Mouse (Mus musculus) inflammation-experienced regulatory T-cells, adult 6 months (primary cell): Measurements from ENCODE around the gene Zfp850. TPM values are rescaled to one million over a fixed set of nuclear protein-coding genes. Genes with fewer than 3 reads are reported as not detected.
"Not testable (repeated sequence)": the region's sequence is repeated elsewhere in the genome, so short reads cannot be mapped to it uniquely, and the experiment has no call there.

Experiments
- ATAC-seq: one replicate; pipeline ENCODE4 v1.8.0; 2017
- polyA plus RNA-seq, 3 experiments: library from polyadenylated mRNA; unstranded; fragments of 100-300 nt; shearing (Covaris generic); gene quantifications; one replicate each; pipeline ENCODE4 v1.2.1; 2017

Zfp850 gene
- 1 to 10 TPM; 5.0 to 6.4 (median 5.9) TPM for polyA plus RNA-seq

GRCm38 (mm10) chr7:28013549-28014444 is at the start of gene Zfp850:
Zfp850 (minus strand) TSS chr7:28014115.
- peak; percentile 83 for ATAC-seq

- ATAC-seq: no peak
Observed at GRCm38 (mm10) chr7:28059972-28060371, 46.1 kb upstream of the Zfp850 start.

GRCm38 (mm10) chr7:28053046-28053930 is 39.4 kb upstream of the Zfp850 start:
- no peak for ATAC-seq

- ATAC-seq: no peak
Observed at GRCm38 (mm10) chr7:28050584-28050983, 36.7 kb upstream of the Zfp850 start.

GRCm38 (mm10) chr7:28049476-28050409 is 35.8 kb upstream of the Zfp850 start, which contains the start of gene Psmc4:
Psmc4 (minus strand) TSS chr7:28050101.
- ATAC-seq: peak; percentile 100

- no peak for ATAC-seq
Observed at GRCm38 (mm10) chr7:28044524-28044923, 30.6 kb upstream of the Zfp850 start.

GRCm38 (mm10) chr7:28014445-28014810 is 513 bp upstream of the Zfp850 start:
- ATAC-seq: peak; percentile 21

GRCm38 (mm10) chr7:28010271-28010670 is 3.6 kb downstream of the Zfp850 start:
- ATAC-seq: no peak

GRCm38 (mm10) chr7:27982197-27982596 is 31.7 kb downstream of the Zfp850 start:
- no peak for ATAC-seq

GRCm38 (mm10) chr7:27978683-27979528 is 35.0 kb downstream of the Zfp850 start, which contains the start of gene Zfp780b:
Zfp780b (minus strand) TSS chr7:27979171.
- ATAC-seq: peak; percentile 91

GRCm38 (mm10) chr7:27949451-27949850 is 64.5 kb downstream of the Zfp850 start:
- ATAC-seq: not testable (repeated sequence)

- peak; percentile 32 for ATAC-seq
Observed at GRCm38 (mm10) chr7:27941869-27942268, 72.0 kb downstream of the Zfp850 start.

Other genes starting within 250 kb of the Zfp850 start
- 1 to 10 TPM; 6.0 to 9.0 (median 6.5) TPM for gene Zfp626, start 206.9 kb downstream of the Zfp850 start, polyA plus RNA-seq
- gene Zfp59, start 175.5 kb downstream of the Zfp850 start, polyA plus RNA-seq: 1 to 10 TPM; 5.8 to 8.0 (median 6.9) TPM
- 10 to 100 TPM in 1 of 3 experiments, 1 to 10 TPM in 2; 5.8 to 11.0 (median 8.7) TPM for gene Zfp607a, start 156.6 kb downstream of the Zfp850 start, polyA plus RNA-seq
- gene Zfp974, start 84.7 kb downstream of the Zfp850 start, polyA plus RNA-seq: 1 to 10 TPM; 3.5 to 9.8 (median 7.0) TPM
- 10 to 100 TPM; 31.7 to 39.9 (median 33.7) TPM for gene Zfp780b, start 34.9 kb downstream of the Zfp850 start, polyA plus RNA-seq
- gene Psmc4, start 36.0 kb upstream of the Zfp850 start, polyA plus RNA-seq: 100 to 1,000 TPM; 176 to 203 (median 189) TPM
- not detected for gene Fcgbp, start 57.1 kb upstream of the Zfp850 start, polyA plus RNA-seq
- gene 9530053A07Rik, start 115.4 kb upstream of the Zfp850 start, polyA plus RNA-seq: not detected
- gene Fbl, start 155.6 kb upstream of the Zfp850 start, polyA plus RNA-seq: 10 to 100 TPM; 37.8 to 61.3 (median 61.2) TPM
- 1 to 10 TPM in 2 of 3 experiments, under 1 TPM in 1; 0.95 to 1.8 (median 1.3) TPM for gene Dyrk1b, start 165.4 kb upstream of the Zfp850 start, polyA plus RNA-seq